Mouse (Mus musculus): Measurements from ENCODE around the gene Ppp1r2. TPM values are rescaled to one million over a fixed set of nuclear protein-coding genes. Genes with fewer than 3 reads are reported as not detected.

Ppp1r2 gene
- polyA plus RNA-seq, 1 experiment from 2014 or later, result 36.8 TPM

GRCm38 (mm10) chr16:31204216-31204615 is 70.9 kb downstream of the Ppp1r2 start:
- no peaks in the 10 kb centered on the region for H3K36me3 ChIP-seq (replicated peaks; ENCODE audit: insufficient read depth, low read length)
- H3K4me1 ChIP-seq (ENCODE audit: insufficient read depth), result peaks cover 14% of the 10 kb centered on the region; the same call in 1 of the 2 replicates
- no peak overlapping the region for H3K4me3 ChIP-seq (ENCODE audit: low read depth, low read length)
- H3K4me2 ChIP-seq (ENCODE audit: low read depth, low read length), result no peak overlapping the region
- no peak overlapping the region for H3K27ac ChIP-seq (ENCODE audit: low read depth)
- H3K9me3 ChIP-seq (ENCODE audit: low read length), result no peaks in the 10 kb centered on the region
- ATAC-seq, result no peak
- H3K27me3 ChIP-seq (ENCODE audit: insufficient read depth, low read length), result no peaks in the 10 kb centered on the region
- 78% methylated on average over 1 of the region's 1 CpGs for WGBS (ENCODE audit: insufficient replicate concordance)
- DNase-seq, result no peak
- no peak for TF ChIP-seq EP300 (IDR thresholded peaks at IDR 0.05; ENCODE audit: low read depth)
- TF ChIP-seq CTCF (IDR thresholded peaks at IDR 0.05; ENCODE audit: low read depth), result no peak
- no peak overlapping the region for H3K9ac ChIP-seq (replicated peaks)

GRCm38 (mm10) chr16:31201704-31202103 is 73.4 kb downstream of the Ppp1r2 start:
- no peaks in the 10 kb centered on the region for H3K9me3 ChIP-seq (ENCODE audit: low read length)
- peak overlapping the region; percentile 88 for H3K4me2 ChIP-seq (ENCODE audit: low read depth, low read length)
- H3K4me3 ChIP-seq (ENCODE audit: low read depth, low read length), result peak overlapping the region; percentile 90
- WGBS (ENCODE audit: insufficient replicate concordance), result 51% methylated on average over 2 of the region's 2 CpGs
- H3K27ac ChIP-seq (ENCODE audit: low read depth), result peak overlapping the region; percentile 87
- no peaks in the 10 kb centered on the region for H3K27me3 ChIP-seq (ENCODE audit: insufficient read depth, low read length)
- no peak for DNase-seq
- H3K36me3 ChIP-seq (replicated peaks; ENCODE audit: insufficient read depth, low read length), result no peaks in the 10 kb centered on the region
- ATAC-seq, result peak; percentile 58
- peaks cover 21% of the 10 kb centered on the region for H3K4me1 ChIP-seq (ENCODE audit: insufficient read depth)
- TF ChIP-seq EP300 (IDR thresholded peaks at IDR 0.05; ENCODE audit: low read depth), result peak; percentile 26; the same call in 1 of the 2 replicates
- no peak for TF ChIP-seq CTCF (IDR thresholded peaks at IDR 0.05; ENCODE audit: low read depth)
- H3K9ac ChIP-seq (replicated peaks), result no peak overlapping the region

Small RNA genes lying within 50 kb of the gene (microRNA-seq; reads per million reads assigned to microRNA genes)
- not detected for gene Gm27415

Other genes starting within 250 kb of the Ppp1r2 start
- gene Xxylt1, start 193.8 kb downstream of the Ppp1r2 start, polyA plus RNA-seq (2015; fragmentation: Nextera tagmentation; extraction: Ambion mirVana), result 1.6 TPM in 2 replicates
- 4.5 and 5.6 TPM in 2 replicates for gene Acap2, start 74.0 kb downstream of the Ppp1r2 start, polyA plus RNA-seq (2015; fragmentation: Nextera tagmentation; extraction: Ambion mirVana)
- gene Apod, start 39.5 kb upstream of the Ppp1r2 start, polyA plus RNA-seq (2015; fragmentation: Nextera tagmentation; extraction: Ambion mirVana), result 0.11 TPM in 2 replicates
- 208 and 246 TPM in 2 replicates for gene Bdh1, start 147.0 kb upstream of the Ppp1r2 start, polyA plus RNA-seq (2015; fragmentation: Nextera tagmentation; extraction: Ambion mirVana)

All from liver, postnatal 0 days (tissue).